Mouse (Mus musculus) bone marrow macrophage, adult 2 months (primary cell): ENCODE measurements at regions not wholly inside any gene's neighbourhood (a gene's known extent, or its start where the extent isn't known, plus 50 kb on each side); places are given as distances from the start of the nearest gene placed in this dataset.

Experiments used
- CTCF ChIP-seq: IDR thresholded peaks from 2 replicates; pipeline ENCODE4 v1.5.1; 2012; ENCODE audit warnings: low read depth, mild to moderate bottlenecking, low read length, moderate library complexity
- POLR2A ChIP-seq: IDR thresholded peaks from 2 replicates; pipeline ENCODE4 v1.6.1; 2012; ENCODE audit warnings: mild to moderate bottlenecking, low read depth, low read length, borderline replicate concordance

- no peak for TF ChIP-seq CTCF
- no peak for TF ChIP-seq POLR2A
These were observed 58.5 kb upstream of the Eci2 start for GRCm38 (mm10) chr13:35085386-35085785.
